Mouse (Mus musculus): ENCODE results near the gene Chst12.

Gene Chst12

GRCm38 (mm10) chr5:140571673-140572072 lies 66.3 kb downstream of the Chst12 start:
- peak; percentile 64 for DNase-seq (ENCODE audit: low spot score)

- no peak for DNase-seq (ENCODE audit: low spot score)
These were observed 67.3 kb downstream of the Chst12 start for GRCm38 (mm10) chr5:140572611-140573010.

Data from testis, postnatal 14 days (tissue).